Mouse (Mus musculus) kidney, postnatal 0 days (tissue): ENCODE results near the gene Kif18a. TPM values are rescaled to one million over a fixed set of nuclear protein-coding genes. Genes with fewer than 3 reads are reported as not detected.
A peak's percentile ranks its signal among the peaks of the same experiment; 100 is the strongest.

Experiments
- ATAC-seq: fragments of 200-750 bp; cut with Nextera tagmentation; replicated peaks from 2 replicates; pipeline ENCODE4 v1.8.0; 2017; ENCODE audit warnings: low read depth, moderate number of reproducible peaks, moderate TSS enrichment, moderate library complexity; ENCODE audit not compliant: low FRiP score
- DNase-seq: peaks from one replicate; pipeline ENCODE4 v3.0.0-alpha.2; 2016; ENCODE audit warnings: low spot score
- H3K27ac ChIP-seq: fragments of 300-500 bp; sonication (generic); 2 replicates; pipeline ENCODE4 v1.5.1; 2014; ENCODE audit warnings: mild to moderate bottlenecking
- H3K27me3 ChIP-seq: fragments of 300-500 bp; sonication (generic); 2 replicates; pipeline ENCODE4 v1.6.1; 2014; ENCODE audit warnings: low read length, mixed read lengths; ENCODE audit not compliant: insufficient read depth
- H3K36me3 ChIP-seq: fragments of 300-500 bp; sonication (generic); 2 replicates; pipeline ENCODE4 v1.6.1; 2014; ENCODE audit warnings: low read length, mixed read lengths; ENCODE audit not compliant: insufficient read depth
- H3K4me1 ChIP-seq: fragments of 300-500 bp; sonication (generic); replicated peaks from 2 replicates; pipeline ENCODE4 v1.6.1; 2014; ENCODE audit warnings: antibody characterized with exemption, low read length, mixed read lengths; ENCODE audit not compliant: insufficient read depth
- H3K4me2 ChIP-seq: fragments of 300-500 bp; sonication (generic); 2 replicates; pipeline ENCODE4 v1.6.1; 2014; ENCODE audit warnings: mild to moderate bottlenecking, low read length, moderate library complexity, mixed read lengths
- H3K4me3 ChIP-seq: fragments of 300-500 bp; sonication (generic); replicated peaks from 2 replicates; pipeline ENCODE4 v1.5.1; 2014; ENCODE audit warnings: low read depth, low read length
- H3K9ac ChIP-seq: fragments of 300-500 bp; sonication (generic); 2 replicates; pipeline ENCODE4 v1.6.1; 2014; ENCODE audit warnings: low read depth, low read length
- H3K9me3 ChIP-seq: fragments of 300-500 bp; sonication (generic); replicated peaks from 2 replicates; pipeline ENCODE4 v1.6.1; 2016; ENCODE audit warnings: low read length, inconsistent platforms, mixed read lengths
- CTCF ChIP-seq: IDR thresholded peaks from 2 replicates; pipeline ENCODE4 v1.5.1; 2016; ENCODE audit warnings: antibody characterized with exemption, low read depth, mild to moderate bottlenecking, moderate library complexity
- WGBS: fragments of 180-500 bp; shearing (Covaris S2); extraction: QIAGEN DNeasy Blood & Tissue Kit; methylation state at CpG from one replicate; pipeline ENCODE4 v1.1.7; 2014; 5-methylcytosine and 5-hydroxymethylcytosine counted together
- polyA plus RNA-seq: library from polyadenylated mRNA; unstranded; fragments of >200 nt; fragmentation: Nextera tagmentation; extraction: Ambion mirVana; gene quantifications from 2 replicates; pipeline ENCODE4 v1.2.1, GENCODE M21; 2015

Kif18a gene
- polyA plus RNA-seq, 1 experiment from 2014 or later: 9.5 TPM

GRCm38 (mm10) chr2:109278036-109278435, 2.5 kb upstream of the Kif18a start:
- ATAC-seq (no peak), DNase-seq (peak; percentile 61)
- Histone ChIP-seq H3K4me2 (peak overlapping the region; percentile 71), H3K9ac (peak overlapping the region; percentile 78), H3K36me3 (no peaks in the 10 kb centered on the region), H3K27ac (peak overlapping the region; percentile 77), H3K4me3 (peak overlapping the region; percentile 76), H3K27me3 (no peaks in the 10 kb centered on the region), H3K4me1 (no peaks in the 10 kb centered on the region), H3K9me3 (no peaks in the 10 kb centered on the region)
- under 1% methylated on average over 16 of the region's 16 CpGs for WGBS
- no peak for TF ChIP-seq CTCF

- Histone ChIP-seq H3K36me3 (no peaks in the 10 kb centered on the region), H3K4me1 (no peaks in the 10 kb centered on the region), H3K27me3 (no peaks in the 10 kb centered on the region), H3K9ac (no peak overlapping the region), H3K4me2 (peak overlapping the region; percentile 67), H3K27ac (peak overlapping the region; percentile 66; the same call in 1 of the 2 replicates), H3K9me3 (no peaks in the 10 kb centered on the region), H3K4me3 (peak overlapping the region; percentile 69)
- no peak for DNase-seq
- no peak for TF ChIP-seq CTCF
- no peak for ATAC-seq
- WGBS: 8% methylated on average over 4 of the region's 4 CpGs
Observed at GRCm38 (mm10) chr2:109280272-109280599, 302 bp upstream of the Kif18a start.

- ATAC-seq: no peak
- no peak for TF ChIP-seq CTCF
- Histone ChIP-seq H3K4me3 (peak overlapping the region; percentile 69), H3K4me1 (no peaks in the 10 kb centered on the region), H3K27ac (peak overlapping the region; percentile 66; the same call in 1 of the 2 replicates), H3K4me2 (peak overlapping the region; percentile 67), H3K9me3 (no peaks in the 10 kb centered on the region), H3K9ac (peak overlapping the region; percentile 65), H3K27me3 (no peaks in the 10 kb centered on the region), H3K36me3 (no peaks in the 10 kb centered on the region)
- no peak for DNase-seq
- WGBS: 0% methylated on average over 1 of the region's 1 CpGs
Observed at GRCm38 (mm10) chr2:109281341-109281690, 778 bp downstream of the Kif18a start.

GRCm38 (mm10) chr2:109284121-109284520, 3.6 kb downstream of the Kif18a start:
- ATAC-seq (no peak), DNase-seq (no peak)
- Histone ChIP-seq H3K4me1 (no peaks in the 10 kb centered on the region), H3K36me3 (no peaks in the 10 kb centered on the region), H3K4me2 (no peak overlapping the region), H3K4me3 (no peak overlapping the region), H3K27me3 (no peaks in the 10 kb centered on the region), H3K27ac (no peak overlapping the region), H3K9me3 (no peaks in the 10 kb centered on the region), H3K9ac (no peak overlapping the region)
- WGBS: 87% methylated on average over 3 of the region's 3 CpGs
- no peak for TF ChIP-seq CTCF

GRCm38 (mm10) chr2:109289327-109289726, 8.8 kb downstream of the Kif18a start:
- no peak for TF ChIP-seq CTCF
- ATAC-seq (no peak), DNase-seq (no peak)
- no peak overlapping the region for H3K27ac ChIP-seq
- no peak overlapping the region for H3K9ac ChIP-seq
- no peaks in the 10 kb centered on the region for H3K27me3 ChIP-seq
- no peaks in the 10 kb centered on the region for H3K4me1 ChIP-seq
- H3K36me3 ChIP-seq: no peaks in the 10 kb centered on the region; the same call in 1 of the 2 replicates
- 97% methylated on average over 6 of the region's 6 CpGs for WGBS
- no peak overlapping the region for H3K4me3 ChIP-seq
- no peak overlapping the region for H3K4me2 ChIP-seq
- H3K9me3 ChIP-seq: no peaks in the 10 kb centered on the region

GRCm38 (mm10) chr2:109296264-109296663, 15.7 kb downstream of the Kif18a start:
- H3K9ac ChIP-seq: no peak overlapping the region
- DNase-seq (no peak), ATAC-seq (no peak)
- H3K9me3 ChIP-seq: no peaks in the 10 kb centered on the region
- peaks cover 4% of the 10 kb centered on the region; the same call in 1 of the 2 replicates for H3K36me3 ChIP-seq
- no peak overlapping the region for H3K4me3 ChIP-seq
- no peaks in the 10 kb centered on the region for H3K27me3 ChIP-seq
- no peak overlapping the region for H3K27ac ChIP-seq
- WGBS: 89% methylated on average over 5 of the region's 5 CpGs
- no peaks in the 10 kb centered on the region for H3K4me1 ChIP-seq
- H3K4me2 ChIP-seq: no peak overlapping the region
- TF ChIP-seq CTCF: no peak

GRCm38 (mm10) chr2:109298160-109298559, 17.6 kb downstream of the Kif18a start:
- no peak for ATAC-seq

More at GRCm38 (mm10) chr2:109298160-109298559, 17.6 kb downstream of the Kif18a start:
- Histone ChIP-seq H3K27me3 (no peaks in the 10 kb centered on the region), H3K36me3 (peaks cover 4% of the 10 kb centered on the region; the same call in 1 of the 2 replicates), H3K4me1 (no peaks in the 10 kb centered on the region), H3K4me2 (no peak overlapping the region), H3K27ac (no peak overlapping the region), H3K9me3 (no peaks in the 10 kb centered on the region), H3K9ac (no peak overlapping the region), H3K4me3 (no peak overlapping the region)
- 100% methylated on average over 1 of the region's 1 CpGs for WGBS
- TF ChIP-seq CTCF: no peak
- DNase-seq: no peak
